Mouse (Mus musculus): ENCODE measurements around the gene Oaf.
A peak's percentile ranks its signal among the peaks of the same experiment; 100 is the strongest.

The Oaf gene

DNA sequence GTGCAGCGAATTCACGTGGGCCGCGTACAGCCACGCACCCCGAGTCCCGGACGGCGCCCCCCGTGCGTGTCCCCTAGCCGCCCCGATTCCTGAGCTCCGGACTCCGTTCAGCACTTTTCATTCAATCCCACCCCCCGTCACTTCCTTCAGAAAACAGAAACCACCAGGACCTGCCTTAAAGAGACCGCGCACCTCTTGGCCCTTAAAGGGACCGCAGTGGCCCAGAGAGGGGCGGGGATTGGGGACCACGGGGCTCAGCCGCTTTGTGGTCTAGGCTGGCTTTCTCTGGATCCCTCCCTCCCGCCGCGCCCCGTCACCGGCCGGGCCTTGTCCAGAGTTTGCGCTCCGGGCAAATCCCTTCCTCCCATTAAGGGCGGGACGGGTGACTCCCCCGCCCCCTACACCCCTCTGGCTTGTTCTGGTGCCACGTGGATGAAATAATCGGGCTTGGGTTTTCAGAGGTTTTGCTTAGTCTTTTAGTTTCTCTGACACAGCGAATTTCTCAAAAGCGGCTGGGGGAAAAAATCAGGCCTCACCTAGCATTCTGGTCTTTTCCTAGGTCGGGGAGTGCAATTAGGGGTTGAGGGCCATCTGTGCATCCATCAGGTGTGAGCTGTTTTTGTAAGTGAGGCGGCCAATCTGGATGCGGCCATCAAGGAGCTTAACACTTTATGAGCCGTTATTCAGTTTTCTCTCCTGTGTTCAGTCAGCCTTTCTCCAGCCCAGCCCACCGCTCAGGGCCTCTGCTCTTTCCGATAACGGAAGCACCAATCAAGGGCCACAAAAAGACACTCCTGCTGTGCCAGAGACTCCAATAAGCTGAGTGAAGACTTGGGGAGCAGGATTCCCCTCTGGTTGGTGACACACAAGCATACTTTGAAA is at the start of gene Oaf:
Gene Oaf, minus strand, starts transcription at position 200 of the 882 bp plus-strand sequence.
- peak in 1 of 2 experiments; percentile 31 for DNase-seq (ENCODE audit: low spot score in 2 of 2)

DNA sequence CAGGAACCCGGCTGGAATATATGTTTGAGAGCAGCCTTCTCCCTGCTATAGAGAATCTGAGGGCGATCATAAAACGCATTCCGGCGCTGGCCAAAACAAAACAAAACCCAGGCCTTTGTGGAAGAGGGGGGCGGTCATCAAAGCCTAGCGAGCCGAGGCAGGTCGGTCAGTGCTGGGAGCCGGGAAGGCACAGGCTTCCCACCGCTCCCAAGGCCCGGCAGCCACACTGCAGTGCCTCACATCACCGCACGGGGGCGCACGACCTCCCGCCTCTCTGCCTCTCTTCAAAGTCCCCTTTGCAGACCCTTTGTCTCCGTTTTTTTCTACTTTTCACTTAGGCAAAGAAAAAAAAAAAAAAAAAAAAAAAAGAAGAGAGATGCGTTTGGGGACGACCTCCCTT is 47.2 kb upstream of the Oaf start:
- DNase-seq (ENCODE audit: low spot score in 2 of 2), result peak in 1 of 2 experiments; percentile 21

DNA sequence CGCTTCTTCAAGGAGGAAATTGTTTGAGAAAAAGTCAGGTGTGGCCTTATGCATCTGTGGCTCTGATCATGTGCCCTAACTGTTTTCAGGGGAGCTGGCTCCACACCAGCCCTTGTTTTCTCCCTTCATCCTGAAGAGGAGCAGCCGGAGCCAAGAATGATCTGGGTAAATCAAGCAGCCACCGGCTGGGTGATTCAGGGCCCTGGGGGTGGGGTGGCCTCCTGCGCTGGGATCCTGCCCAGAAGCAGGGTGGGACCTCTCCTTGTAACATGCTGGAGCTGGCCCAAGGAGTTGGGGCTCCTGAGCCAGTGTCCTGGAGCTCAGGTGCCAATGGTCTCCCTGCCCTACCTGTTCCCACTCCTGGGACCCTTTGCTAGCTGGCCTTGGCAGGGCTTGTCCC is 45.6 kb upstream of the Oaf start:
- no peak for DNase-seq (ENCODE audit: low spot score in 2 of 2)

DNA sequence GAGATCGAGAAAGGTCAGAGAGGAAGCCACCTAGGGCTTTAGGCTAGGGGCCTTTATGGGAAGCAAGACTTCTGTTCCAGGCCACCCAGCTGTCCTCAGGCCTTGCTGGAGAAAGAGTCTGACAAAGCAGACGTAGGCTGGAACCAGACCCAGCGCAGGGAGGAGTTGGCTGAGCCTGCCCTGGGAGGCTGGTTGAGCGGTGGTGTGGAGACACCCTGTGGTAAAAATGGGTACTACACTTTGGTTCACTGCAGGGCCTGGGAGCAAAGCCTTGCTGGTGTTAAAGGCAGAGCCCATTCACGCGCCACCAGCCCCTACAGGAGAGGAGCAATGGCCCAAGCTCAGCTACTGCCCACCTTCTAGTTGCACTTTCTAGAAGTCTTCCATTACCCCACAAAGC is 44.6 kb upstream of the Oaf start:
- DNase-seq (ENCODE audit: low spot score in 2 of 2), result peak; percentile 18 to 50

DNA sequence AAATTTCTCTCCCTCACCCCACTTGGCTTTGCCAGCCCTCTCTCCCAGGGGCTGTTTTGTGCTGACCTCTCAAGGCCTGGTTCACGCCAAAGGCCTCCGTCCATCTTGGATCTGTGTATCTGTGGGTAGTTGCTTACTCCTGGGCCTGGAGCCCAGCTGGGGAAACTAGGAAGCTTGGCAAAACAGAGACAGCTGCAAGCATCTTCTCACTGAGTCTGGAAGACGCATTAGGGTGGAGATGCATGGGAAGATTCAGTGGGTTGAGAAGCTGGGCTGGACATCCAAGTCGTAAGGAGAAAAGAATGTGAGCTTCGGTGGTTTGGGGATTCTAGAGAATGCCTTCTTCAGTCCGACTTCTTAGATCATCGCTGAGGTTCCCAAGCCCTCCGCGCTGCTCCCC is 34.0 kb upstream of the Oaf start:
- no peak for DNase-seq (ENCODE audit: low spot score in 2 of 2)

DNA sequence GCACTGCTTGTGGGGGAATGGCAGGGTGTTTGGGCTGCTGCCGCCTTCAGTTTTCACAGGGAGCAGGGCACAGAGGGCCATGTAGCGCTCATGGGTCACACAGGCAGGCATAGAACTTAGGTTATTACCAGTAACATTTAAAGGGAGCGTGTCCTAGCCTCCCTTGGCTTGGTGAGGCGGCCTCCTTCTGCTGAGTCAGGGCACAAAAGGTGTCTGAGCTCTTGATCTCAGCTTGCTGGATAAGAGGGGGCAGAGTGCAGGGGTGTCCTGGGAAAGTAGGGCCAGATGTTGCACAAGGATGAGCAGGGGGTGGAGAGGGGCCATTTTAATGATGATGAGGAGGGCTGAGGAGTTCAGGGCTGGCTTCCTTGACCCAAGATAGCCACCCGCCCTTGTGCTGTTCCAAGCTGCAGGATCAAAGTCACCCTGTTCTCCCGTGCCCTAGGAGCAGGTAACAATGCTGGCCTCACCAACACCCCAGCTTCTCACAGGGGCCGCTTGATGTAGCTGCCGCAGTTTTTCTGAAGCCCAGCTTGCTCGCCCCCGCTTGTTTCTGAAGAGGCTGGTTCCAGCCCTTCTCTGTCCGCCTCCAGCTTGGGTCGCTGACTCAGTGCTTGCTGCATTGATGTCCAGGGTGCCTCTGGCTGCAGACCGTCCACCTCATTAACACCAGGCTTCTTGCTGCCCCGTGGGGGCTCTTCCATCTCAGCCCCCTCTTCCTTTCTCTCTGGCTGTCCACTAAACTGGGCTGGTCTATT is 32.2 kb upstream of the Oaf start:
- DNase-seq (ENCODE audit: low spot score in 2 of 2), result no peak

DNA sequence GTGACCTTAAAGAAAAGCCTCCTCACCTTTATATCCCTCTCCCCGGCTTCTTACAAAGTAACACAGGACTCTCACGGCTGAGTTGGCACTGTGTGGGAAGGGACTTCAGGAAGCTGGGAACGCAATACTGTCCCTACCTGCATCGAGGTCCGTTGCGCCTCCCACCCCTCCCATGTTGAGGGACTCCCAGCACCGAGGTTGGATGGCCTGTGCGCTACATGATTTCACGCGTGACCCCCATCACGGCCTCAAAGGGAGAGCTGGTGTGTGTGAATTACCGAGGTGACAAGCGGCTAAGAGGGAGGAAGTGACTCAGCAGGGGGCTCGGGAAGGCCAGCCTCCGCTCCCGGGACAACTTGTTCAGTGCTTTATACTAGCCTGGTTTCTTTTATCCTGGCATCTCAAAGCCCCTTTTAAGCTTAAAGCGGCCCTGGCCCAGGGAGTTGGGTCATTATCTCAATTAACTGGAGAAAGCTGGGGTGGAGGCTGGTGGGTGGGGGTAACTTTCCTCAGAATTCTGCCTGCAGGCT is 31.1 kb upstream of the Oaf start:
- DNase-seq (ENCODE audit: low spot score in 2 of 2), result no peak

DNA sequence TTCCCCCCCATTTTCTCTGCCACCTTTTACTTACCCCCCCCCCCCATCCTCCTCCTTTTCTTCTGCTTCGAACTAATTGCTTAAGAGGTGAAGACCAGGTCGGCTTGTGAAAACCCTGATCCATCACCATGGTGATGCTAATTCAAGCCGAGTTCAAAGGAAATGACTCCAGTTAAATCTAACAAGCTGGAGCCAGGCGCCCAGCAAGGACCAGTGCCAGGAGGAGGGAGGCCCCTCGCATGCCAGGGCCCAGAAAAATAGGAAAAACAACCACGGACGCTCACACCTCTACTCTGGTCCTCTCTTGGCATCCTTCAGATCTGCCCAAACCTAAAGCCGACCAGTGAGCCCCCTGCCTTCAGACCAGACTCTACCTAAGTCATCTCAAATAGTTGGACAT is 29.5 kb upstream of the Oaf start:
- DNase-seq (ENCODE audit: low spot score in 2 of 2), result no peak

DNA sequence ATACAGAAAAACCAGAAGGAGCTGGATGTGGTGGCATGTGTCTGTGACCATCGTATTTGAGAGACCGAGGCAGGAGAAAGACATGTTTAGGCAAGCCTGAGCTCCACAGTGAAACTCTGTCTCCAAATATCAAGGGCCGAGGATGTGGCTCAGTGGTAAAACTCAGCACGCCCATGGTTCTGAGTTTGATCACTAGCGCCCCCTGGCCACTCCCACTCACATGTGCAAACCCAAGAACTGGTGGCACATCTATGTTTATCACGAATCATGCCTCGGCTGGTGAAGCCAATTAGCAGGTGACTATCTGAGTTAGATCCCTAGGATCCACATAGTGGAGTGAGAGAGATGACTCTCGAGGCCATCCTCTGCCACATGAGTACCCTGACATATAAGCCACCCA is 27.6 kb upstream of the Oaf start:
- peak in 1 of 2 experiments; percentile 25 for DNase-seq (ENCODE audit: low spot score in 2 of 2)

DNA sequence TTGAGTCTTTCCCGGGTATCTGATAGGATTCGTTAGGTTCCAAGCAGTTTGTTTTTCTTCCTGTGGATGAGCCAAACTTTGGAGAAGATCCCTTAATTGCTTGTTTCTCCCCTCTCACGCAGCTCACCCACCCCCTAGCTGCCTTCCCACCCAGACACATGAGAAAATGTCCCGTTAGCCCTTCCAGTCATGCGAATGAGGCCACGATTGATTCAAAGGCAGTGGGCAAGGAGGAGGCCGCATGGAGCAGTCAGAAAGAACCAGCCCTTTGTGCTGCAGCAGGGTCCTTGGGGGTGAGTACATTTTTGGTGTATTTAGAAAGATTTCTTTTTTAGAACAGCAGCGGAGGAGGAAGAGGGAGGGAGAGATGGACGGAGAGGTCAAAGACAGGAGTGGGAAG is 25.5 kb upstream of the Oaf start:
- DNase-seq (ENCODE audit: low spot score in 2 of 2), result no peak

DNA sequence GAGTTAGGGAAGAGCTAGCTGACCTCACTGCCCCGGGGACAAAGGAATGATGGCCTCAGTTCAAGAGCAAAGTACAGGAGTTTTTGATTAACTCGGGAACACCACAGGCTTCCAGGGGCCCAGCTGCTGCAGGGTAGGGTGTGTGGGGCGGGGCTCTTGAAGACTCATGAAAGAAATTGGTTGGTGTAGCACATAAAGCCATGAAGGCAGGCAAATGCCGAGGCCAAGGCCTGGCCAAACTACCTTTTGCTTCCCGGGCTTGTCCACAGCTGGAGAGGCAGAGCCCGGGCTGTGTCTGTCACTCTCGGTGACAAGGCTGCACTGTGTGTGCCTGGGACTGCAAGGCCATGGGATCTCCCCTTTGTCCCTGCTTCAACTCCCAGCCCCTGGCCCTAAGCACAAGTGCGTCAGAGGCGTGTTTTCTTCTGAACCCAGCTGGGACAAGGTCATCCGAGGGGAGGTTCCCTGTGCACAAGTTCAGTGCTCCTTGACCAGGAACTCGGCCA is 24.3 kb upstream of the Oaf start:
- no peak for DNase-seq (ENCODE audit: low spot score in 2 of 2)

DNA sequence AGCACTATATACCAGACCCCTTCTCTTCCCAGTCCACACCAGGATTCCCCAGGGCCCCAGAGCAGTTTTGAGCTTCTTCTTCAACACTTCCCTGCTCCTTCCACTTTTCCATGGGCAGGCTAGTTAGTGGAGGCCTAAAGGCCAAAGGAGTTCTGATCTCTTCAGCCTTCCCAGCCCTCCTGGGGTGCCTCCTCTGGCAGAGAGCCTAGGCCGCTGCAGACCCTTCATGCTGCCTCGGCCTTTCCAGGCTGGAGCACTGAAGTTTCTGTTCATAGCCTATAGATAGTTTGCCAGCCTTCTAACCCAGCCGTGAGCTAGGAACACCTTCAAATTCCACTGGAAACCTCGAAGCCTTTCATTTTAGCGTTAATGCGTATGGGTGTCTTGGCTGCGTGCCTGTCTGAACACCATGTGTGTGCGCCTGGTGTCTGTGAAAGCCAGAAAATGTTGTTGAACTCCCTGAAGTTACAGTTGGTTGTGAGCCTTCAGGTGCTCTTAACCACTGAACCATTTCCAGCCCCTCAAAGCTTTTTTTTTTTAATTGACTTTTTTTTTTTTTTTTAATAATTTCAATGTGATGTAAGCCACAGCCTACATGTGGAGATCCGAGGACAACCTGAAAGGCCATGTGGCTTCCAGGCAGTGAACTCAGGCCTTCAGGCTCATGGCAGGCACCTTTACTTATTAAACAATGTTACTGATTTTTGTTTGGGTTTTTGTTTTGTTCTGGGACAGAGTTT is 23.3 kb upstream of the Oaf start:
- DNase-seq (ENCODE audit: low spot score in 2 of 2), result no peak

DNA sequence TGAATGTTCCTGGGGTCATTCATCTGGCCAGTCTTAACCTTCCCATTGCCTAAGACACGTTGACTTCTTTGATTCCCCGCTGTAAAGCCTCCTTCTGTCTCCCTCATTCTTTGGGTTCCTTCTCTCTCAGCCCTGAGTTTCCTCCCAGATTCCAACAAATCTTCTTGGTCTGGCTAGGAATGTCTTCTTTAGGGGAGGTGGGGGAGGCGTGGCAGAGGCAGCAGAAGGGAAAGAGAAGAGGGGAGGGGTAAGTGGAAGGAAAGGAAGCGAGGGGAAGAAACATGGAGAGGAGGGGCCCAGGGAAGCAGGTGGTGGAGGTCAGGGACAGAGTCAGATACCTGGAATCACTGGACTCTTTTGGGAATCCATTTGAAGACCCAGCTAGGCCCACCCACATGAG is 22.7 kb upstream of the Oaf start:
- no peak for DNase-seq (ENCODE audit: low spot score in 2 of 2)

DNA sequence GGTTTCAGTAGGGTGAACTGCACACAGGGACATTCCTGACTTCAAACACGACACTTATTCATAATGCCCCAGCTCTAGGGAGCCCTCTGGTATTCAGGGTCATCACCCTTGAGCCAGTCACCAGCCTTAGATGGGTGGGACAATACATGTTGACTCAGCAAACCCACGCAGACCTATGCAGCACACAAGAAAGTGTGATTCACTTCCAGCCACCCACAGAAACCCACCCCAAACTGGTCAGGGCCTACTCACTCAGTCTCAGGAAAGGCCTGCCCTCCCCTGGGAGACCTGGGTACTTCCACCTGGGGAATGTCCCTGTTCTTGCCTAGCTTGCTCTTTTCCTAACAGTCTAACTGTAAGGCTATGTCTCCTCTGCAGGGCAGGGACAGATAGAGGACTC is 22.2 kb upstream of the Oaf start:
- DNase-seq (ENCODE audit: low spot score in 2 of 2), result no peak

DNA sequence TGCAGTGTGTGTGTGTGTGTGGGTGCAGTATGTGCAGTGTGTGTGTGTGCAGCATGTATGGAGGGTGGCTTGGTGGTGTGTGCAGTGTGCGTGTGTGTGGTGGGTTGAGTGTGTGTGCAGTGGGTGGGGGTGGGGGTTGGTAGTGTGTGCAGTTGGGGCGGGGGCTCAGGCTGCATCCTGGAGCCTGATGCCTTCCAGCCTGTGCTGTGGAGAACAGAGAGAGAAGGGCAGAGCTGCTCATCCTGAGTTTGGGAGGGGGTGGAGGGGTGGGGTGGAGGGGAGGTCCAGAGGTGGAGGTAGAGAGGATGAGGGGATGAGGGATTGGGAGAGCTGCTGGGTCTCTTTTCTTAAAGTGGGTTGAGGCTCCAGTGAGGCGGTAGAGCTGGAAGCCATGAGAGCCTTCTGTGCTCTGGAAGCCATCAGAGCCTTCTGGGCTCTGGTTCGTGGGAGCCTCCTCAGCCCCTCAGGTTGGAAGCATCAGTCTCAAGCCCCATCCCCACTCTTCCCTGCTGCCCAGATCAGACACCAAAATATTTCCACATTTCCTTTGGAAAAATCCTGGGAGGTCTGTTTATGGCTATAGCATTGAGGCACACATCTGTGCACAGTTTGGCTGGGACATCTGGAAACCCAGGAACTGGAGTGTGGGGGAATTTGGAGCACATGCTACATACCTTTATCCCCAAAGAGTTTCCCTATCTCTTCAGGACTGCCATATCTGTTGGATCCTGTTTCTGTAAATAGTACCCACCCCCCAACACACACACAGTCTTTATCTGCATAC is 21.6 kb upstream of the Oaf start:
- DNase-seq (ENCODE audit: low spot score in 2 of 2), result no peak

DNA sequence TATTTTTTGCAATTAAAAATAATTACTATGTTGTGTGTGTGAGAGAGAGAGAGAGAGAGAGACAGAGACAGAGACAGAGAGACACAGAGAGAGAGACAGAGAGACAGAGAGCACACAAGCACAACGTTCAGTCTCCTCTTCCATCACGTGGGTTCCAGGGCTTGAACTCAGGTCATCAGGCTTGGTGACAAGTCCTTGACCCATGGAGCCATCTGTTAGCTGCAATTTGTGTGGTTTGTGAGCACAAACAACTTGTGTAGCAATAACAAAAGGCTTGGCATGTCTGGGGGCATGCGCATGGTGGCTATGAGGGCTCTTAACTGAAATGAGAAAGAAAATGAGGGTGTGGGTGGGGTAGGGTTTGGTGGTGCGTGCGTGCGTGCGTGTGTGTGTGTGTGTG is 20.9 kb upstream of the Oaf start:
- DNase-seq (ENCODE audit: low spot score in 2 of 2), result no peak

DNA sequence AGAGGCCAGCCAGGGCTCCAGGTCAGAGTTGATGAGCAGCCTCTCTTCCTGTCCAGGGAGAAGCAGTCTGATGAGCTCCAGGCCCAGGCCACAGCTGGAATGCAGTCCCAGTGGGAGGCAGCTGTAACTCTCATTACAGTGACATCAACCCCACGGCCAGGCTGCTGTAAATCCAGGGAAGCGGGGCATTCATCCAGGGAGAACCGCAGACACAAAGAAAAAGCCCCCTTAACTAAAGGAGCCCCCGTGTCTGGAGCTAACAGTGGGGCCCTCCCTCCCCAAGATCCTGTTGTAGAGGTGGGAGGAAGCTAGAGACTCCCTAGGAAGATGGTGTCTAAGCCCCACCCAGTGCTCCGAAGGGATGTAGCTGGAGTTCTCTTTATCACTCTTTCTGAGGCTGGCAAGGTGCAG is 13.6 kb upstream of the Oaf start:
- no peak for DNase-seq (ENCODE audit: low spot score in 2 of 2)

DNA sequence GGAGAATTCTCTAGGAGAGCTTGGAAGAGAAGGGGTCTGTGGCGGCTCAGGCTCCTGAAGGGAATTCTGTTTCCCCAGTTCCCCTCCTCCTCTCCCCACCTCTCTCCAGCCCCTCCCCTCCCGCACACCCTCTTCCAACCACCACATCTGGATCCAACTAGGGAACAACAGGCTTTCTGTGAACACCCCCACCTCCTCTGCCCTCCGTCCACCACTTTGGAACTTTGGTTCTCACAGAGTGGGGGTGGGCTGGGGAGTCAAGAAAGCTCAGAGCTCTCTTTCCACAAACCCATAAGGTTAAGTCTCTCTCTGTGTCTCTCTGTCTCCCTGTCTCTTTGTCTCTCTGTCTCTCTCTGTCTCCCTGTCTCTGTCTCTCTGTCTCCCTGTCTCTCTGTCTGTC is 13.1 kb upstream of the Oaf start:
- DNase-seq (ENCODE audit: low spot score in 2 of 2), result no peak

DNA sequence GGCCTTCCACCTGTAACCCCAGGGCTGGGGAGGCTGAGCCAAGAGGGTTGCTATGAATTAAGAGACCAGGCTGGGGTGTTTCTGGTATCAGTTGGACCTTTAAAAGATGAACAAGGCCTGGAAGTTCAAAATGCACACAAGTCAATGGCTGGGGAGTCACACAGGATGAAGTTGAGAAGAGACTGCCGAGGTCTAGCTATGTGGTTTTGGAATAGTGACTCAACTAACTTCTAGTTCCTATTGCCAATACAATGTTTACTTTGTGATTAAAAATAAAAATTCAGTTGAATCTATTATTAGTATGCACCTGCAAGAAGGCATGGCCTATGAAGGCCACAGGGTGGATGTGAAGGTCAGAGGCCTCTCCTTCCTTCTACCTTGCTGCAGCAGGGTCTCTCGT is 12.1 kb upstream of the Oaf start:
- no peak for DNase-seq (ENCODE audit: low spot score in 2 of 2)

DNA sequence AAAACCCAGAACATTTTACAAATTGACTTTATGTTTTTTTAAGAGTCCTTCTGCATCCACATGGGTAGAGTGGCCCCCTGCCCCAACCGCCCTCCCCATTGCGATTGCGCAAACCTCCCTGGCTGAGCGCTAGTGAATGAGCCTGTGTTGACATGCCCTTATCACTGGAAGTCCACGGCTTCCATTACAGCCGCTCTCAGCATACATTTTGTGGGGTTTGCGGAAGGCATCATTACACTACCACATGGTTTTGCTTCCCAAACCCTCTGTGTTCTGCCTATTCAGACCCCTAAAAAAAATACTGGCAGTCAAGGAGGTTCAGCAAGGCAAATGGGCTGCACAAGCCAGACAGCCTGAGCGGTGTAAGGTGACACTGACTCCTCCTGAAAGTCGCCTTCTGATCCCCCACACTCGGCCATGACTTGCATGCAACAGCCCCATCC is 7.0 kb upstream of the Oaf start:
- DNase-seq (ENCODE audit: low spot score in 2 of 2), result no peak

Data from spleen, postnatal 14 days (tissue).